Mouse (Mus musculus) cortical plate, adult 2 months (tissue): ENCODE data around the gene Polr3e. TPM values are rescaled to one million over a fixed set of nuclear protein-coding genes. Genes with fewer than 3 reads are reported as not detected.
A peak's percentile ranks its signal among the peaks of the same experiment; 100 is the strongest.
"Not testable (repeated sequence)": the region's sequence is repeated elsewhere in the genome, so short reads cannot be mapped to it uniquely, and the experiment has no call there.

Source experiments
- H3K27ac ChIP-seq: fragments of 200-500 bp; 2 replicates; pipeline ENCODE4 v1.5.1; 2012; ENCODE audit warnings: low read length, control low read depth, inconsistent platforms; ENCODE audit not compliant: insufficient read depth
- H3K4me1 ChIP-seq: fragments of 200-500 bp; 2 replicates; pipeline ENCODE4 v1.6.1; 2011; ENCODE audit warnings: low read length; ENCODE audit not compliant: control insufficient read depth, insufficient read depth
- H3K4me3 ChIP-seq: fragments of 200-500 bp; 2 replicates; pipeline ENCODE4 v1.5.1; 2011; ENCODE audit warnings: mild to moderate bottlenecking, low read length, control low read depth; ENCODE audit not compliant: insufficient read depth
- CTCF ChIP-seq: fragments of 200-500 bp; IDR thresholded peaks from 2 replicates; pipeline ENCODE4 v1.5.1; 2011; ENCODE audit warnings: mild to moderate bottlenecking, control low read depth, low read length; ENCODE audit not compliant: insufficient read depth; ENCODE audit errors: extremely low read depth
- POLR2A ChIP-seq: fragments of 200-500 bp; IDR thresholded peaks from 2 replicates; pipeline ENCODE4 v1.6.1; 2011; ENCODE audit warnings: mild to moderate bottlenecking, low read length, control low read depth; ENCODE audit not compliant: insufficient read depth; ENCODE audit errors: extremely low read depth
- polyA plus RNA-seq: library from polyadenylated mRNA; depleted of rRNA; stranded (reverse); fragments of >200 nt; gene quantifications from 2 replicates; pipeline ENCODE4 v1.2.3, GENCODE M21; 2012

The Polr3e gene
- polyA plus RNA-seq, 1 experiment = 25.9 TPM

DNA sequence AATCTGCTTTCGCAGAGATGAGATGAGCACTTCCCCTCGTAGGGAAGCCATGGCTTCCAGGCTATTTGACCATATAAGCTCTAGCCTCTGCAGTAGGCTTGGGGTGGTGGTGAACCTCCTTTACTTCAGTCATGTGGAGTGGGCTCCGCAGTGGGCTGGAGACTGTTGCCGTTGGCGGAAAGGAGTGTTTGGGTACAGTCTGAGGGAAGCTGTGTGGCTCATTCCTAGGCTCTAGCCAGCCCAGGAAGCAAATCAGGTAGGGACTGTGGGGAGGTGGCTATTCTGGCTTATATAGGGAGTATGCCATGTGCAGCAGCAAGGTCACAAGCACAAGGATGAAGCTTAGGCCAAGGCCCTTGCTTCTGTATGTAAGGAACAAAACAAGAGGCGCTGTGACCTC lies 23.7 kb downstream of the Polr3e start:
- Histone ChIP-seq H3K27ac (no peak overlapping the region), H3K4me3 (peak overlapping the region; percentile 30), H3K4me1 (peaks cover 3% of the 10 kb centered on the region)
- TF ChIP-seq CTCF = no peak
- TF ChIP-seq POLR2A = no peak

DNA sequence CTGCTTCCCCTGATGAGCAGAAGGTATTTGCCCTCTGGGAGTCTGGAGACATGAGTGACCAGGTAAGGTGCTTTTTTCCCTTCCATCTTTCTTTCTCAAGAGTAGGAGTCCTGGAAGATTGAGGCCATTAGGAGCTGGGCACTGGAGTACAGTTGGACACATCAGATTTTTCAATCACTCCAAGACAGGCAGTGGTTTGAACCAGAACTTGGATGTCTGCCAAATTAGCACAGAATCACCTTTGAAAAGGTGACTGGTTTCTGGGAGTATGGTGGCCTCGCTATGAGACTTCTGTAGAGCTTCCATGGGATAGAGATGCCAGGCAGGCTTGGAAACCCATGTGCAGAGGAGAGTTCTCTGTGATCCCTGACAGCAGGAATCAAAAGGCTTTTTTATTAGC lies 25.0 kb downstream of the Polr3e start:
- no peak for TF ChIP-seq POLR2A
- TF ChIP-seq CTCF = no peak
- Histone ChIP-seq H3K27ac (0 out of 2 replicates have a peak overlapping the region, but pooled peaks have one; percentile 5), H3K4me1 (peaks cover 3% of the 10 kb centered on the region), H3K4me3 (peak overlapping the region; percentile 30)

DNA sequence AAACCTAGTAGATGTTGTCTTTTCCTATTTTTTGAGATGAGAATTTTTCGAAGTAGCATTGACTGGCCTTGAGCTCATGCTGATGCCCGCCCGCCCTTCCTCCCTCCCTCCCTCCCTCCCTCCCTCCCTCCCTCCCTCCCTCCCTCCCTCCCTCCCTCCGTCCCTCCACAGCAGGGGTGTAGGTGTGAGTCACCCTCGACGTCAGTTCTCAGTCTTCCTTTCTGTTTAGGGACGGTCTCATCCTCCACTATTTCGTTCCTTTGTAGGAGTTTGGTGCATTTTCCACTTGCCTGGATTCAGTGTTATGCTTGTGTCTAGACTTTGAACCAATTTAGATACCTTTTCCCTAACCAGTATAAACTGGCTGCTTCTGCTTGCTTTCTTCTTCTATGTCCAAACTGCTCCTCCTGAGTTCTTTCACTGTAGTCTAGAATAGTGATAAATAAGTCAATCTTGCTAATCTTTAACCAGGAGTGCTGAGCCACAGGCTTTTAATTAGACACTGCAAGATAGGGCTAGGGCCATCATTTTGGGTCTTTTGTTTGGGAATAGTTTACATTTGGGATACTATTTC lies 26.5 kb downstream of the Polr3e start:
- H3K4me1 ChIP-seq = peaks cover 3% of the 10 kb centered on the region
- TF ChIP-seq CTCF = no peak
- TF ChIP-seq POLR2A = no peak
- H3K27ac ChIP-seq = no peak overlapping the region
- no peak overlapping the region for H3K4me3 ChIP-seq

DNA sequence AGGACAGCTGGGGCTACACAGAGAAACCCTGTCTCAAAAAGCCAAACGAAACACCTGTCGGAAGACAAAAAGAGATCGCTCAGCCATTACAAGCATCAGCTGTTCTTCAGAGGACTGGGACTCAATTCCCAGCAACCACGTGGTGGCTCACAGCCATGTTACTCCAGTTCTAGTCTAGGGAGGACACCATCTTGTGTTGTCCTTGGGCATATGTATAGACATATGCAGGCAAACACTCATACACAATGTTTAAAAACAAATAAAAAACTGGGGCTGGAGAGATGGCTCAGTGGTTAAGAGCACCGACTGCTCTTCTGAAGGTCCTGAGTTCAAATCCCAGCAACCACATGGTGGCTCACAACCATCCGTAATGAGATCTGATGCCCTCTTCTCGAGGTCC lies 36.0 kb downstream of the Polr3e start:
- H3K4me3 ChIP-seq, H3K4me1 ChIP-seq, H3K27ac ChIP-seq: not testable (repeated sequence)

DNA sequence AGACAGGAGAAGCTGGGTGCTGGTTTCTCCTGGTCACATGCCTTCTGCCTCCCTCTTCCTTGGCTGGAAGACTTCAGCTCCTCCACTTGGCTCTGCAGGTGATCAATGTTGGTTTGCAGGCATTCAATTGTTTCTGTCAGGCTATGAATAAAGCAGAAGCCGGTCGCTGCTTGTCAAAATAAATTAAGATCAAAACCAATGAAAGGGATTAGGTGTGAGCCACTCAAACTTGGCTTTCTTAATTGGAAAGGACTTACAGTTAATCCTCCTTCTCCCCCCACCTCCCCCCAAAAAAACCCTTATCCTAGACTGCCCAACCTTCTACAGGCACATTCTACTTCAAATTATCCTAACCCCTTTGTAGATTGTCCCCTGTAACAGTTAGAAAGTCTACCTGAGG lies 42.6 kb downstream of the Polr3e start:
- H3K4me1 ChIP-seq = no peaks in the 10 kb centered on the region
- TF ChIP-seq POLR2A (no peak), CTCF (no peak)
- H3K4me3 ChIP-seq = no peak overlapping the region
- H3K27ac ChIP-seq = no peak overlapping the region

DNA sequence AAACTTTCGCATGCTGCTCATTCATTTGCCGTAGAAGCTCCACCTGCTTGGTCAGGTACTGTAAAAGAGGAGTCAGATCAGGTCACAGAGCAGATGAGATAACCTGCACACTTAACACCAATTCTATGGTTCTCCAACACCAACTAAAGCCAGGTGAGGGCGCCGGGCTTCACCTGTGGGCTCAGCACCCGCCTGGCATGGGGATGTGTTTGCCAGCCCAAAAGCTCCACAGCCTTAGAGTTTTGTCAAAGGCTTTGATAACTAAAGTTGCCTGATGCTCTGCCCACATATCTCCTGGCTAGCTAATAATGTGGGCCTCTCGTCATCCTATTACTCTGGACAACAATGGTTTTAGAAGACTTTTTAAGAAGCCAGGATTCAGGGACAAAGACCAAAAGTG lies 43.1 kb downstream of the Polr3e start:
- no peak overlapping the region for H3K4me3 ChIP-seq
- no peak overlapping the region for H3K27ac ChIP-seq
- TF ChIP-seq POLR2A = no peak
- TF ChIP-seq CTCF = no peak
- H3K4me1 ChIP-seq = no peaks in the 10 kb centered on the region

DNA sequence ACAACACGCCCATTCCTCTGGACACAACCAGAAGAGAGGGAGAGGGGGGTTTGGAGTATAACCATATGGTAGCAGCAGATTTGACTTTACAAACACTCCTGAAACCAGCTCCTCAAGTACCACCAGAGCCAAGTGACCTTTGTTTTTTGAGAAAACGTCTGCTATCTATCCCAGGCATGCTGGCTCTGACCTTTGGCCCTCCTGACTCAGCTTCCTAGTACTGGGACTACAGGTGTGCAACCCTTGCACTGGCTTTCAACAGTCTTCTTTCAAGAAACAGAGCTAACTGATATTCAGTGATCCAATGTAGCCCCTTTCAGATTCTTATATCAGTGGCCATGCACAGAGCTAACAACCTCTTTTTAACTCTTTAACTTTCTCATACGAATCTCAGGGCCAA lies 44.3 kb downstream of the Polr3e start:
- no peak overlapping the region for H3K4me3 ChIP-seq
- no peak overlapping the region for H3K27ac ChIP-seq
- TF ChIP-seq CTCF (no peak), POLR2A (no peak)
- no peaks in the 10 kb centered on the region for H3K4me1 ChIP-seq

DNA sequence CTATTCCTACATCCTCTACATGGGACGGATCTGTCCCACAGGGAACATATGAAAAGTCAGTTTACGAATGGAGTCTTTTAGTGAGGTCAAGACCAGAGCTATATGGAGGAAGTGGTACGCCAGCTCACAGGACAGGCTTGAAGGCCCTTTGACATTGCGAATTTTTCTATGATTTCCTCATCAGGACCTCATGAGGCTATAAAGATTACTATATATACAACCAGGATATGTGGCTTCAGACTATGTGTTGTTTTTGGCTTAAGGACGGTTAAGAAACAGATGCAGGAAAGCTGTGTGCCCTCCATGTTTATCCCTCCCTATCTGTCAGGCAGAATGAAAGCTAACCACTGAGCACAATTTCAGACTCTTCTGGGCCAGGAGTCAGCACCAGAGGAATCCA lies 45.6 kb downstream of the Polr3e start:
- H3K4me3 ChIP-seq = no peak overlapping the region
- H3K27ac ChIP-seq = no peak overlapping the region
- TF ChIP-seq POLR2A = no peak
- TF ChIP-seq CTCF = no peak
- no peaks in the 10 kb centered on the region for H3K4me1 ChIP-seq

DNA sequence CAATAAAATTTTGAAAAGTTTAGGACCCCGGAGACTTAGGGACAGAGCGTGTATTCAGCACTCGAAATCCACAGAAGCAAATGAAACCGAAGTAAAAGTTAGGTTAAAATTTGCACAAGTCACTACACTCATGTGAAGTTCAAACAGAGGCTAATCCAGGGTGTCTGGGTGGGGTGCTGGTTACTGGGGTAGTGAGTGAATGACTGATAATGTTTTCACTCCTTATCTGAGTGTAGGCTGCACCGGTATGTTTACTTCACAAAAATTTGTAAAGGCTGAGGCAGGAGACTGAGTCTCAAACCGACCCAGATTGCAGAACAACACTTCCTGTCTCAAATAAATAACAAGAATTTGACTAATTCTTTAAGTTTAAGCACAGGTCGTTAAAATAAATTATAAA lies 51.7 kb downstream of the Polr3e start:
- Histone ChIP-seq H3K27ac (no peak overlapping the region), H3K4me3 (no peak overlapping the region), H3K4me1 (peaks cover 1% of the 10 kb centered on the region; the same call in 1 of the 2 replicates)
- TF ChIP-seq POLR2A (no peak), CTCF (no peak)

DNA sequence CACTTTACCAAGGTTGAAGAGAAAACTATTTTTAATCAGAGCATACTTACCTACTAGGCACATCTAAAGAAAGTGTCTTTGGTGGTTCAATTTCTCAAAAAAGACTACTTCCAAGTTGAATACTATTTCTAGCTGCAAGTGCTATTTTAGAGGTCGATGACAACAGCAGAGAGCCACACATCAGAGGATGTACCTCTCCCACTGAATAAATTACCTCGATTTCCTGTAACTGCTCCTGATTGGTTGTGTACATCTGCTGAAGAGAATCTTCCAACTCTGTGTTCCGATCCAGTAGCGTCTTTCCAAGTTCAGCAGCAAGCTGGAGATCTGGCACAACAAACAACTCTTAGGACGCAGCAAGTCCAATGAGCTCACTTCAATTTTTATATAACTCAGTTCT lies 52.6 kb downstream of the Polr3e start:
- no peak overlapping the region for H3K27ac ChIP-seq
- peaks cover 1% of the 10 kb centered on the region; the same call in 1 of the 2 replicates for H3K4me1 ChIP-seq
- TF ChIP-seq CTCF = no peak
- TF ChIP-seq POLR2A = no peak
- no peak overlapping the region for H3K4me3 ChIP-seq

DNA sequence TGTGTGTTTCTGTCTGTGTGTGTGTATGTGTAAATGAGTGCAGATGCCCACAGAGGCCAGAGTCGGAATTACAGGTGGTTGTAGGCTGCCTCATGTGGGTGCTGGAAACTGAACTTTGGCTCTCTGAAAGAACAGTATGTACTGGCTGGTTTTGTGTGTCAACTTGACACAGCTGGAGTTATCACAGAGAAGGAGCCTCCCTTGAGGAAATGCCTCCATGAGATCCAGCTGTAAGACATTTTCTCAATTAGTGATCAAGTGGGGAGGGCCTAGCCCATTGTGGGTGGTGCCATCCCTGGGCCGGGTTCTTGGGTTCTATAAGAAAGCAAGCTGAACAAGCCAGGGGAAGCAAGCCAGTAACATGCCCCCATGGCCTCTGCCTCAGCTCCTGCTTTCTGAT lies 54.9 kb downstream of the Polr3e start:
- H3K27ac ChIP-seq, H3K4me1 ChIP-seq, H3K4me3 ChIP-seq: not testable (repeated sequence)
